Mouse (Mus musculus): ENCODE measurements around the gene Wdr95. TPM values are rescaled to one million over a fixed set of nuclear protein-coding genes. Genes with fewer than 3 reads are reported as not detected.

Wdr95 gene
- polyA plus RNA-seq, 1 experiment from 2014 or later = not detected

DNA sequence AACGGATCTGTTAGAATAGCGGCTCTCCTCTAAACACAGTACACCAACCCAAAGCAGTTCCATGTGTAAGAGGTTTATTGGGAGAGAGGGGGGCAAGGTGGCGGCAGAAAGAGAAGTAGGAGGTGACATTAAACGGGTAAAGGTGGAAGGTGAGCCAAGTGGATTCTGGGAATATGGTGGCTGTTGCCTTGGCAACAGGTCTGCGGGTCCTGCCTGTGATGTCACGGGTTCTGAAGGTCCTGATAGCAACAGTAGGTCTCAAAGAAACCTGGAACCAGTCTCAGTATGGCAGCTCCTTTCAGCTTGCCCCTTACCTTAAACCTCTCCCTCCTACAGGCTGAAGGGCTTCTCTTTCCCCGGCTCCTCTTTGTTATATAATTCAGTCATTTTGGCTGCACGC, 25.9 kb downstream of the Wdr95 start:
- 82% methylated on average over 8 of the region's 8 CpGs for WGBS
- Histone ChIP-seq H3K27ac (no peak overlapping the region), H3K4me1 (replicated peaks) (no peaks in the 10 kb centered on the region), H3K9me3 (no peaks in the 10 kb centered on the region), H3K27me3 (replicated peaks) (no peaks in the 10 kb centered on the region), H3K4me3 (replicated peaks) (no peak overlapping the region), H3K9ac (no peak overlapping the region), H3K36me3 (no peaks in the 10 kb centered on the region), H3K4me2 (replicated peaks) (no peak overlapping the region)
- ATAC-seq = no peak

DNA sequence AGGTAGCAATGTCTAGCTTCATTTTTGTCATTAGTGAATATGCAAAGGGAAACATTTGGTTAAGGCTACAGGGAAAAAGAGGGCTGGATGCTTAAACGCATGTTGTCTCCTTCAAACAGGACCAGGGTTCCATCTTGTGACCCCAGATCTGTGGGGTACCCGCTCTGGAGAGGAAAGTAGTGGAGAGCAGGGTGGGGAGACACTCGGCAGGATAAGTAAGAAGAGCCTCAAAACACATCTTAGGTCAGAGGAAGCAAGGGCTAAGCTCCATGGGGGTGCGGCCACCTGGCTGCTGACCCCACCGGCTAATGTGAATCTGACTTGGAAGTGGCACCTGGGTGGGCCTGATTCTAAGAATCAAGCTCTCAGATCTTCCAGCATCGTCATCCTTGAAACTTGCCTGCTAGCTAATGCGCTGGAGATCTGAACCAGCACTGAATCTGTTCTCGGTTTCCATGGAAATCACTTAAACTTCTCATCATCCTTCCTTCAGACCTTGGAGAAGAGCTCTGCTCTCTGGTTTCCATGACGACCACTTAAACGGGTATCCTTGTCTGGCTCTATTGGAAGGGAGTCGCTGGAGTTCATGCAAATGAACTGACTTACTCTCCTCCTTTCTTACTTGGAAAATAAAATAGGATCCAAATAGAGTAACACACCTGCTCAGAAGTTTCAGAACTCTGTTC, 32.6 kb downstream of the Wdr95 start:
- H3K27ac ChIP-seq = no peak overlapping the region

DNA sequence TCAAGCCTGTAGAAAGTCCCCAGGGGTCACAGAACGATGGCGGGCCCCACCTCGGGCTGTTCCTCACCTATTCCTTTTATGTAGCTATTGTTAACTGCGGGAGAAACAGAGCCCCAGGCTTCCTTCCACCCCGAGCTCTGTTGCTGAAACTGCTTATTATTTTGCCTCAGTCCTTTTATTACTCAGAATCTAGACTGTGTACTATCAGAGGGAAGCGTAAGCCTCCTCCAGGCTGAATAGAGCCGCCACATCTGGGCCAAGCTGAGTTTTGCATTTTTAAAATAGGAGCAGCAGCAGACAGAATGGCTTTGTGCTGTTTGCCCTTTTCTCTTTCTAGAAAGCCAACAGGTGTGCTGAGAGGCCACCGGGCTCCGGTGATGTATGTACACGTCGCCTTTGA, 37.5 kb downstream of the Wdr95 start:
- WGBS = 66% methylated on average over 11 of the region's 11 CpGs

More for the DNA sequence above, 32.6 kb downstream of the Wdr95 start:
- Histone ChIP-seq H3K9me3 (no peaks in the 10 kb centered on the region), H3K4me1 (replicated peaks) (no peaks in the 10 kb centered on the region; the same call in 1 of the 2 replicates), H3K27me3 (replicated peaks) (no peaks in the 10 kb centered on the region), H3K9ac (no peak overlapping the region), H3K36me3 (no peaks in the 10 kb centered on the region), H3K4me2 (replicated peaks) (no peak overlapping the region), H3K4me3 (replicated peaks) (no peak overlapping the region)
- WGBS = 55% methylated on average over 11 of the region's 11 CpGs
- ATAC-seq = no peak

DNA sequence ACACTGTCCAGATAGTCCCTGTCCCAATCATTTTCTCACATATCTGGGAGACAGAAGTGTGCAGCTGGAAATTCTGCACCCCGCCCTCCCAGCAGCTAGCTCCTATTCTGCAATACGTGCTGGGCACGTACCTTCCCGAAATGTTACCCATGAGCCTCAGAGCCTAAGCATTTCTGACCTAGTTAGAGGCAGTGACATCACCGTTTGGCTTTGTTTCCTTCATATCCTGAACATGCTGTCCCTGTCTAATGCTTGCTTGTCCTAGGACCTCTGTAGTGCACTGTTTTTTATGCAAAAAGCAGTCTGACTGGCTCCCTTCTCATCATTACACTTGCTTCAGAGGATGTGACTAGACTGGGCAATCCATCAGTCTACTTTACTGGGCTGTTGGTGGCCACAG, 38.5 kb downstream of the Wdr95 start:
- Histone ChIP-seq H3K9me3 (no peaks in the 10 kb centered on the region), H3K27me3 (replicated peaks) (no peaks in the 10 kb centered on the region), H3K9ac (no peak overlapping the region), H3K4me3 (replicated peaks) (no peak overlapping the region), H3K4me1 (replicated peaks) (peaks cover 2% of the 10 kb centered on the region; the same call in 1 of the 2 replicates), H3K36me3 (no peaks in the 10 kb centered on the region), H3K4me2 (replicated peaks) (no peak overlapping the region), H3K27ac (no peak overlapping the region)
- 77% methylated on average over 5 of the region's 5 CpGs for WGBS
- no peak for ATAC-seq

More for the DNA sequence above, 37.5 kb downstream of the Wdr95 start:
- Histone ChIP-seq H3K27ac (no peak overlapping the region), H3K9ac (no peak overlapping the region), H3K4me1 (replicated peaks) (peaks cover 2% of the 10 kb centered on the region; the same call in 1 of the 2 replicates), H3K9me3 (no peaks in the 10 kb centered on the region), H3K4me2 (replicated peaks) (no peak overlapping the region), H3K36me3 (no peaks in the 10 kb centered on the region), H3K27me3 (replicated peaks) (no peaks in the 10 kb centered on the region), H3K4me3 (replicated peaks) (no peak overlapping the region)
- ATAC-seq = no peak

DNA sequence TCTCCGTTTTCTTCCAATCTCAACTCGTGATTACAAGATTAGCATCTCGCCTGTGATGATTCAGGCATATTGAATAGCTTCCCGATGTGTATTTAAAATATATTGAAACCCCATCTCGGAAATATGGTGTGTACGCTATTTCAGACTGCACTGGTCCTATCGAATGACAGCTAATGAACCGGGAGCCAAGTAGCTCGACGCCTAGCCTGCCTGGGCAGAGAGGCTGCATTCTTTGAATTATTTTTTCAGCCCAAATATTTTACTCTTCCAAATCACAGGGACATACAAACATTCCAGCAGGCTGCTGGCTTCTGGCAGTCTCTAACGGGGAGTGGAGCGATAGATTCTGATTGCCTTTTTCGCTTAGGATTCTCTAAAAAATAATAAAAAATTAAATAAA, 40.5 kb downstream of the Wdr95 start:
- Histone ChIP-seq H3K36me3 (no peaks in the 10 kb centered on the region), H3K27ac (no peak overlapping the region), H3K4me2 (replicated peaks) (no peak overlapping the region), H3K9me3 (no peaks in the 10 kb centered on the region), H3K9ac (no peak overlapping the region), H3K4me3 (replicated peaks) (no peak overlapping the region), H3K4me1 (replicated peaks) (peaks cover 2% of the 10 kb centered on the region; the same call in 1 of the 2 replicates), H3K27me3 (replicated peaks) (no peaks in the 10 kb centered on the region)
- 67% methylated on average over 13 of the region's 13 CpGs for WGBS
- ATAC-seq = no peak

DNA sequence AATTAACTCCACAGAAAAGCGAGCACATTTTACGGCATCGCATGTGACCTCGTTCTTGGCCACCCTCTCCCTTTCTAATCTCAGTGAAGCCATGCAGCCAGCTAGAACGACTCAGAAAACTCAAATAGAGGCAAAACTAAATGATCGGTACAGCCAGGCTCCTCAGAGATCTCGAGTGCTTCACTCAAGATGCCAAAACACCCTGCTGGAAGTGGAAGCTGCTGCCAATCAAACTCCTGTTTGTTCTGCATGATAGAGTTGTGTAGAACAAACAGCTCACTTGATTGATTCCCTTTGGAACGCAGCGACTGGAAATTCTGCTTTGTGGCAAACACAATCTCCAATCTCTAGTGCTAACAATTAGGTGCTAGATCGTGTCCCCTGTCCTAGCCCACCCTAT, 48.5 kb downstream of the Wdr95 start:
- H3K4me3 ChIP-seq (replicated peaks) = no peak overlapping the region
- no peaks in the 10 kb centered on the region for H3K36me3 ChIP-seq
- no peak for ATAC-seq
- H3K9ac ChIP-seq = no peak overlapping the region
- WGBS = 49% methylated on average over 10 of the region's 10 CpGs
- no peak overlapping the region for H3K27ac ChIP-seq
- H3K4me1 ChIP-seq (replicated peaks) = no peaks in the 10 kb centered on the region
- H3K27me3 ChIP-seq (replicated peaks) = no peaks in the 10 kb centered on the region
- no peaks in the 10 kb centered on the region for H3K9me3 ChIP-seq
- H3K4me2 ChIP-seq (replicated peaks) = no peak overlapping the region

DNA sequence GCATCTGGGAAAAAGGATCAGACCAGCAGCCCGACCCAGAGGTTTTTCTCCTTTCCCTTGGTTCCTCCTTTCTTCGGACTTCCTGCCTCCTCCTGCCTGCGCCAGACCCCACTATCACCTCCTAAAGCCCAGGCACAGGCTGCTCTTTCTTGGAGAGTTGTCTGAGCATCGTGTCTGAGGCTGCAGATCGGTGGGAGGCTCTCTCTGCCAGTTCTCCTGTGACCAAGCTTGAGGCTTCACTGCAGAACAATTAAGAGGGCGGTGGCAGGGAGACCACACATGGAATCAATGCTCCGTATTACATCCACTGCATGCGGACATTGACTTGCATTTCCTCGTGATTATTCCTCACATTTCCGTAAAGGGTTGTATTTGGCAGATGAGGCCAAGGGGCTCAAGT, 49.0 kb downstream of the Wdr95 start:
- no peak overlapping the region for H3K9ac ChIP-seq
- no peak overlapping the region for H3K4me2 ChIP-seq (replicated peaks)
- H3K4me3 ChIP-seq (replicated peaks) = no peak overlapping the region
- no peaks in the 10 kb centered on the region for H3K4me1 ChIP-seq (replicated peaks)
- no peak for ATAC-seq
- 36% methylated on average over 10 of the region's 10 CpGs for WGBS
- H3K9me3 ChIP-seq = no peaks in the 10 kb centered on the region
- H3K27ac ChIP-seq = no peak overlapping the region
- no peaks in the 10 kb centered on the region for H3K36me3 ChIP-seq
- H3K27me3 ChIP-seq (replicated peaks) = no peaks in the 10 kb centered on the region

DNA sequence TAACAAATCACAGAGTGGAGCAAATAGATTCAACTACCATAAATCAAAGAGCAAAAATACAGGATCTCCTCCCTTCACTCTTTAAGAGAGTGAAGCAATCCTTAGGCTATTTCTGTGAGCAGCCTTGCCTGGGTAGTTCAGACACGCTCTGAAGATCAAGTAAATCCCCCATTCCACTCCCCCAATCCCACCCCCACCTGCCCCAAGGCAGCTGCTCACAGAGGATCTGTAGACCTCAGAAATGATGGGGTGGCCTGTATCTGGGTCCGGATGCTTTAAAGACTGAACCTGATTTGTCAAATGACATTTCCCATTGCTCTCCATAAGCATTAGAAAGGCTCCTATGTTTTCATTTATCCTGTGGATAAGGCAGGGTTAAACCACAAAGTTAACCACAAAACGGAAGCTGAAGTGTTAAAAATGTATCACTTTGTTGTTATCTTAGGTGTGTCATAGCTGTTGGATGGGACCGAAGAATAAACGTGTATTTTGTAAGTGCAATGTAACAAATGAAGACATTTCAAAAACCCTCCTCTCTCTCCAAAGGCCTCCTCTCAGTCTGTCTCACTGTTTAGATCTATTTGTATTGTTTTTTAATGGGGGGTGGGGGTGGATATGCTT, 54.3 kb downstream of the Wdr95 start:
- no peak for ATAC-seq
- 48% methylated on average over 5 of the region's 5 CpGs for WGBS
- no peaks in the 10 kb centered on the region for H3K9me3 ChIP-seq
- H3K36me3 ChIP-seq = no peaks in the 10 kb centered on the region
- no peak overlapping the region for H3K9ac ChIP-seq
- H3K4me2 ChIP-seq (replicated peaks) = no peak overlapping the region
- H3K4me1 ChIP-seq (replicated peaks) = 0 out of 2 replicates have a peak, but pooled peaks cover 6% of the 10 kb centered on the region
- no peaks in the 10 kb centered on the region for H3K27me3 ChIP-seq (replicated peaks)
- H3K4me3 ChIP-seq (replicated peaks) = no peak overlapping the region
- H3K27ac ChIP-seq = no peak overlapping the region

DNA sequence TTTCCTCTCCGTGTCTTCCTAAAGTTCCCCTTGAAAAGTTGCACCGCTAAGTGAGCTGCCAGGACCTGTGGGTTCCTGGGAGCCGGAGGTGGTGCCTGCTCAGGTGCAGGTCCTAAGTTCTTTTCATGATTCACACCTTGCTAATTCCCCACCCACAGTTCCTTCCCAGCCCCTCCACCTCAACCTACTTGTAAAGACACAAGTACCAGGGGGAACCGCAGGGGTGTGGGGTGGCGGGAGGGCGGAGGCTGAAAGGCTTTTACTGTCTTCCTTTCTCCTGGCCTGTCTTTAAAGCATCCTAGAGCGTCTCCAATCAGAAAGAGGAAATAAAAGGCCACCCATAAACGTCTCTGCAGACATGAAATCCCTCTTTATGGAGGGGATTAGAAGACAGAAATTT, 55.0 kb downstream of the Wdr95 start:
- Histone ChIP-seq H3K9ac (no peak overlapping the region), H3K36me3 (no peaks in the 10 kb centered on the region), H3K4me1 (replicated peaks) (0 out of 2 replicates have a peak, but pooled peaks cover 6% of the 10 kb centered on the region), H3K9me3 (no peaks in the 10 kb centered on the region), H3K4me2 (replicated peaks) (no peak overlapping the region), H3K27ac (no peak overlapping the region), H3K4me3 (replicated peaks) (no peak overlapping the region), H3K27me3 (replicated peaks) (no peaks in the 10 kb centered on the region)
- WGBS = 26% methylated on average over 8 of the region's 8 CpGs
- ATAC-seq = peak; percentile 55; the same call in 1 of the 2 replicates

DNA sequence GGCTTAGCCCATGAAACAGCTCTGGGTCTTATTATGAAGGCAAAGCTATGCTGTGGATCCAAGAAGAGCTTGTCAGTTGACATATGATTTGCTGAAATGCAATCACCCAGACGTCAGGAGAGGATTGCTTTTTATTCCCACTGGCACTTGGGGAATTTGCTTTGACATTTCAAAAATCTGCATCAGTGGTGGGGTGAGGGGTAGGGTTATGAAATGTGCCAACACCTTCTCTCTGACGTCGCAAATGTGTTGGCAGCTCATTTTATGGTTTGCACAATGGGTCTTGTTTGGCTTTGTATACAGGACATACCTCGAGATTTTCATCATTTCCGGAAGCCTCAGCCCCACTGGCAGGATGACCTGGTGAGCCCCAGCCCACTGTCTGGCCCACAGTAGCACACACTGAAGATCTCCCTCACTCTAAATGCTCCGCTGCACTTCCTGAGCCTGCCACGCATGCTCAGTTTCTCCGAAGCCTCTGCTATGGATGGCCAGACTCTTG, 55.7 kb downstream of the Wdr95 start:
- Histone ChIP-seq H3K27me3 (replicated peaks) (no peaks in the 10 kb centered on the region), H3K4me3 (replicated peaks) (no peak overlapping the region), H3K36me3 (no peaks in the 10 kb centered on the region), H3K4me2 (replicated peaks) (no peak overlapping the region), H3K27ac (no peak overlapping the region), H3K9ac (no peak overlapping the region), H3K9me3 (no peaks in the 10 kb centered on the region), H3K4me1 (replicated peaks) (0 out of 2 replicates have a peak, but pooled peaks cover 8% of the 10 kb centered on the region)
- ATAC-seq = no peak
- WGBS = 62% methylated on average over 8 of the region's 8 CpGs

DNA sequence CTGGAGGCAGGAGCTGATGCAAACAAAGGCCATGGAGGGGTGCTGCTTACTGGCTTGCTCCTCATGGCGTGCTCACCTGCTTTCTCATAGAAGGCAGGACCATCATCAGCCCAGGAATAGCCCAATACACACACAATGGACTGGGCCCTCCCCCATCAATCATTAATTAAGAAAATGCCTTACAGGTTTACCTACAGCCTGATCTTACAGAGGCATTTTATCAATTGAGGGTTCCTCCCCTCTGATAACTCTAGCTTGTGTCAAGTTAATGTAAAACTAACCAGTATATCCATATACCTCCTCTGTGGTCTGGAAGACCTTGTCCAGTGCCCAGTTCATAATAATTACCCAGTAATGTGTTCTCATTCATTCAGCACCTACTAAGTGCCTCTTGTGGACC, 56.8 kb downstream of the Wdr95 start:
- Histone ChIP-seq H3K4me3 (replicated peaks) (no peak overlapping the region), H3K4me2 (replicated peaks) (no peak overlapping the region), H3K4me1 (replicated peaks) (0 out of 2 replicates have a peak, but pooled peaks cover 8% of the 10 kb centered on the region), H3K9me3 (no peaks in the 10 kb centered on the region), H3K36me3 (no peaks in the 10 kb centered on the region), H3K27me3 (replicated peaks) (no peaks in the 10 kb centered on the region), H3K27ac (no peak overlapping the region), H3K9ac (no peak overlapping the region)
- 62% methylated on average over 1 of the region's 1 CpGs for WGBS
- ATAC-seq = peak; percentile 61

DNA sequence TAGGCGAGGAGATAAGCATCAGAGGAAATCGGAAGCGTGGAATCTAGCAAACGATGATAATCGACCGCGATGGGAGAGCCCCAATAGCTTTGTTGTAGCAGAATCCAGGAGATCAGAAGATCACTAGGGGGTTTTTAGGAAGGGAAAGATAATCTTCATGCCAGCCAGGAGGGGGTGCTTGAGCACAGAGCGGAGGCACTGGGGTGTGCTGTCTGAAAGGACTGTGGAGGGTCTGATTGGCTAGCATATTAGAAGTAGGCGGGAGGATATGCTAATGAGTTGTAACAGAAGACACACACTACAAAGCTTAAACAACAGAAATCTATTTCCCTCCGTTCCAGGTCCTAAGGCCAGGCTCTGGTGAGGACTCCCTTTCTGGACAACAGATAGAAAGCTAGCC, 57.4 kb downstream of the Wdr95 start:
- 0 out of 2 replicates have a peak, but pooled peaks cover 8% of the 10 kb centered on the region for H3K4me1 ChIP-seq (replicated peaks)
- no peak overlapping the region for H3K27ac ChIP-seq
- no peak for ATAC-seq
- H3K9me3 ChIP-seq = no peaks in the 10 kb centered on the region
- WGBS = 68% methylated on average over 10 of the region's 10 CpGs
- H3K27me3 ChIP-seq (replicated peaks) = no peaks in the 10 kb centered on the region
- H3K4me3 ChIP-seq (replicated peaks) = no peak overlapping the region
- H3K4me2 ChIP-seq (replicated peaks) = no peak overlapping the region
- H3K36me3 ChIP-seq = no peaks in the 10 kb centered on the region
- H3K9ac ChIP-seq = no peak overlapping the region

Data from intestine, embryonic 15.5 days (tissue).